9 mouse cellular contexts compared by ENCODE assay signal in genomic region chr11:81153841-81154240, GRCm38 (mm10).
A peak's percentile ranks its signal among the peaks of the same experiment; 100 is the strongest.
DNase-seq lines count a peak whose midpoint lies in the region; ATAC-seq lines count a peak whose summit lies in the region.
"Had no signal": no experiment of that assay in that cellular context is flagged by ENCODE, and none has a peak within 500 bp of the region (broad histone marks: within the 10 kb centered on the region; RNA-seq: fewer than 3 reads in every experiment).

No protein-coding gene starts in this region.

- H3K9ac ChIP-seq in stomach, embryonic 14.5 days (replicated peaks; ENCODE audit: low read depth, low read length): no peak overlapping the region

- intact Hi-C loops in left cerebral cortex, postnatal 25 days (cut with DNase I): loop anchor here (1.0 to 5.0 kb wide), 5 partner anchors 59 to 247 kb away; no protein-coding TSS in a partner anchor

- peaks cover 3% of the 10 kb centered on the region; the same call in 1 of the 2 replicates for H3K4me1 ChIP-seq in stomach, embryonic 14.5 days (ENCODE audit: control insufficient read depth, insufficient read depth, low read length)

- peak; percentile 2 for DNase-seq in lung, postnatal 10 days
- no peak for DNase-seq in lung, postnatal 14 days
- DNase-seq in frontal cortex, adult 2 months (ENCODE audit: extremely low spot score in 1 of 2, low spot score in 1 of 2): peak; percentile 88 to 90
- DNase-seq in left cerebral cortex, postnatal 25 days (ENCODE audit: low spot score in 2 of 2): peak; percentile 75 to 98
- DNase-seq in gastrocnemius, postnatal 25 days: no peak
- DNase-seq in spleen, postnatal 14 days (ENCODE audit: low spot score in 2 of 2): no peak
- no peak for DNase-seq in thymus, postnatal 0 days (ENCODE audit: low spot score)

- no peaks in the 10 kb centered on the region for H3K9me3 ChIP-seq in stomach, embryonic 14.5 days (ENCODE audit: control insufficient read depth, low read depth, low read length)

- H3K4me2 ChIP-seq in stomach, embryonic 14.5 days (replicated peaks; ENCODE audit: low read depth, low read length): peak overlapping the region; percentile 97

- no peaks in the 10 kb centered on the region for H3K36me3 ChIP-seq in stomach, embryonic 14.5 days (ENCODE audit: control insufficient read depth, insufficient read depth, low read length)

- no peak overlapping the region for H3K27ac ChIP-seq in stomach, embryonic 14.5 days (ENCODE audit: low read length)
- H3K27ac ChIP-seq: macrophage had no signal

- 12% methylated on average over 13 of the region's 13 CpGs for WGBS in stomach, embryonic 14.5 days

- peaks cover 16% of the 10 kb centered on the region for H3K27me3 ChIP-seq in stomach, embryonic 14.5 days (ENCODE audit: control insufficient read depth, insufficient read depth, low read length)

- ATAC-seq in stomach, embryonic 14.5 days (ENCODE audit: insufficient number of reproducible peaks, insufficient read depth, low FRiP score, low read depth): no peak

- H3K4me3 ChIP-seq in stomach, embryonic 14.5 days (ENCODE audit: low read depth, low read length): peak overlapping the region; percentile 42; the same call in 1 of the 2 replicates

Comparison
In these comparisons a context has a peak if more than half of its experiments do, and no peak if none do; other contexts are left out.
1. DNase-seq: peak in lung, postnatal 10 days (single experiment), frontal cortex, adult 2 months (2 of 2) and left cerebral cortex, postnatal 25 days (2 of 2); none in lung, postnatal 14 days (single experiment), gastrocnemius, postnatal 25 days (single experiment), spleen, postnatal 14 days (0 of 2) and thymus, postnatal 0 days (single experiment).